Comparison of ENCODE assay signal across 9 mouse cellular contexts in genomic region chr11:114795231-114795746, GRCm38 (mm10). TPM values are rescaled to one million over a fixed set of nuclear protein-coding genes. Genes with fewer than 3 reads are reported as not detected.
DNase-seq lines count a peak whose midpoint lies in the region; ATAC-seq lines count a peak whose summit lies in the region.
"Had no signal": no experiment of that assay in that cellular context is flagged by ENCODE, and none has a peak within 500 bp of the region (broad histone marks: within the 10 kb centered on the region; RNA-seq: fewer than 3 reads in every experiment).

No protein-coding gene starts in this region.

- peak overlapping the region; percentile 97 for H3K27ac ChIP-seq in forebrain, embryonic 15.5 days (replicated peaks)
- H3K27ac ChIP-seq in hindbrain, embryonic 12.5 days, result peak overlapping the region; percentile 99

- peak; percentile 89 for ATAC-seq in forebrain, embryonic 15.5 days (replicated peaks)
- ATAC-seq in hindbrain, embryonic 12.5 days (ENCODE audit: low FRiP score), result peak; percentile 87
- ATAC-seq in activated CD4-positive, CD25-positive, alpha-beta regulatory T cell, adult 4 months, result no peak

- H3K9ac ChIP-seq in forebrain, embryonic 15.5 days (replicated peaks), result peak overlapping the region; percentile 20
- H3K9ac ChIP-seq in hindbrain, embryonic 12.5 days, result peak overlapping the region; percentile 48

- H3K27me3 ChIP-seq in forebrain, embryonic 15.5 days, result peaks cover 5% of the 10 kb centered on the region; the same call in 1 of the 2 replicates
- H3K27me3 ChIP-seq in hindbrain, embryonic 12.5 days, result peaks cover 22% of the 10 kb centered on the region

- no peaks in the 10 kb centered on the region for H3K36me3 ChIP-seq in forebrain, embryonic 15.5 days
- no peaks in the 10 kb centered on the region for H3K36me3 ChIP-seq in hindbrain, embryonic 12.5 days

- peak; percentile 47 for DNase-seq in NIH3T3 (ENCODE audit: low read depth)
- DNase-seq in cerebellum, adult 11 months, result peak; percentile 93
- peak; percentile 86 to 89 for DNase-seq in layer of hippocampus, postnatal 25 days (ENCODE audit: extremely low spot score in 1 of 2, low spot score in 1 of 2)
- peak; percentile 66 for DNase-seq in lung, postnatal 10 days
- DNase-seq in right cerebral cortex, adult 18-20 months, result peak; percentile 93

- WGBS in forebrain, embryonic 15.5 days, result 1% methylated on average over 7 of the region's 7 CpGs
- WGBS in hindbrain, embryonic 12.5 days, result 0% methylated on average over 7 of the region's 7 CpGs

- peak overlapping the region; percentile 35 for H3K4me3 ChIP-seq in forebrain, embryonic 15.5 days
- peak overlapping the region; percentile 31 for H3K4me3 ChIP-seq in hindbrain, embryonic 12.5 days

- peak overlapping the region; percentile 44 for H3K4me2 ChIP-seq in forebrain, embryonic 15.5 days (replicated peaks)
- peak overlapping the region; percentile 92 for H3K4me2 ChIP-seq in hindbrain, embryonic 12.5 days (replicated peaks)

- no peaks in the 10 kb centered on the region for H3K9me3 ChIP-seq in forebrain, embryonic 15.5 days
- no peaks in the 10 kb centered on the region for H3K9me3 ChIP-seq in hindbrain, embryonic 12.5 days (replicated peaks)

- peaks cover 60% of the 10 kb centered on the region for H3K4me1 ChIP-seq in forebrain, embryonic 15.5 days
- H3K4me1 ChIP-seq in hindbrain, embryonic 12.5 days, result peaks cover 67% of the 10 kb centered on the region

RNA-seq across cellular contexts. Expression of gene Btbd17, which starts 0.5 kb away (rescaled TPM):
- polyA plus RNA-seq in forebrain, embryonic 15.5 days (2015; fragmentation: Nextera tagmentation; extraction: Ambion mirVana), result 26.4 and 29.7 TPM in 2 replicates
- 32.2 and 37.3 TPM in 2 replicates for polyA plus RNA-seq in hindbrain, embryonic 12.5 days (2016; fragmentation: Nextera tagmentation; extraction: Ambion mirVana)
- total RNA-seq in layer of hippocampus, postnatal 25 days (2021), result 10 to 100 TPM; 27.8 to 30.9 TPM
- polyA plus RNA-seq in activated CD4-positive, CD25-positive, alpha-beta regulatory T cell, adult 4 months (2017; shearing (Covaris generic)), result not detected

RNA-seq across cellular contexts. Expression of gene Gpr142, which starts 3.4 kb away (rescaled TPM):
- not detected in 2 replicates for polyA plus RNA-seq in forebrain, embryonic 15.5 days (2015; fragmentation: Nextera tagmentation; extraction: Ambion mirVana)
- not detected in 2 replicates for polyA plus RNA-seq in hindbrain, embryonic 12.5 days (2016; fragmentation: Nextera tagmentation; extraction: Ambion mirVana)
- total RNA-seq in layer of hippocampus, postnatal 25 days (2021), result not detected
- not detected for polyA plus RNA-seq in activated CD4-positive, CD25-positive, alpha-beta regulatory T cell, adult 4 months (2017; shearing (Covaris generic))
- polyA plus RNA-seq: large intestine, adult 2 months had no signal

RNA-seq across cellular contexts. Expression of gene Kif19a, which starts 30.1 kb away (rescaled TPM):
- polyA plus RNA-seq in forebrain, embryonic 15.5 days (2015; fragmentation: Nextera tagmentation; extraction: Ambion mirVana), result 0.52 and 0.83 TPM in 2 replicates
- polyA plus RNA-seq in hindbrain, embryonic 12.5 days (2016; fragmentation: Nextera tagmentation; extraction: Ambion mirVana), result 2.2 and 3.0 TPM in 2 replicates
- 10 to 100 TPM in 1 of 2 experiments, 1 to 10 TPM in 1; 6.6 to 11.5 TPM for total RNA-seq in layer of hippocampus, postnatal 25 days (2021)
- polyA plus RNA-seq in activated CD4-positive, CD25-positive, alpha-beta regulatory T cell, adult 4 months (2017; shearing (Covaris generic)), result under 1 TPM in 1 of 2 experiments, not detected in 1; 0.22 TPM

RNA-seq across cellular contexts. Expression of gene Gprc5c, which starts 55.7 kb away (rescaled TPM):
- polyA plus RNA-seq in forebrain, embryonic 15.5 days (2015; fragmentation: Nextera tagmentation; extraction: Ambion mirVana), result 6.0 and 6.2 TPM in 2 replicates
- 29.7 and 30.0 TPM in 2 replicates for polyA plus RNA-seq in hindbrain, embryonic 12.5 days (2016; fragmentation: Nextera tagmentation; extraction: Ambion mirVana)
- total RNA-seq in layer of hippocampus, postnatal 25 days (2021), result 1 to 10 TPM; 2.8 to 4.5 TPM
- under 1 TPM in 1 of 2 experiments, not detected in 1; 0.15 TPM for polyA plus RNA-seq in activated CD4-positive, CD25-positive, alpha-beta regulatory T cell, adult 4 months (2017; shearing (Covaris generic))

Comparison
In these comparisons a context has a peak if more than half of its experiments do, and no peak if none do; other contexts are left out.
1. RNA of gene Btbd17, which starts 0.5 kb away (polyA plus RNA-seq): 32.2 to 37.3 TPM in hindbrain, embryonic 12.5 days and 26.4 to 29.7 TPM in forebrain, embryonic 15.5 days; not detected in activated CD4-positive, CD25-positive, alpha-beta regulatory T cell, adult 4 months; every median in the first group is over 10 times any median in the second.
2. Peak in every context shown above with its lines, with median percentiles within 50 percentile points of each other: DNase-seq.